Mouse (Mus musculus) G1E (cell line): ENCODE measurements around the gene Col4a2. TPM values are rescaled to one million over a fixed set of nuclear protein-coding genes. Genes with fewer than 3 reads are reported as not detected.

Experiments
- ATAC-seq: 2 replicates; pipeline ENCODE4 v1.8.0; 2016; ENCODE audit warnings: mild to moderate bottlenecking; ENCODE audit not compliant: insufficient number of reproducible peaks, poor library complexity, low FRiP score, severe bottlenecking; ENCODE audit errors: extremely low read depth
- DNase-seq: peaks from one replicate; pipeline ENCODE4 v3.0.0; 2012; ENCODE audit warnings: low spot score
- H3K27me3 ChIP-seq: 2 replicates; pipeline ENCODE4 v1.6.1; 2012; ENCODE audit warnings: mild to moderate bottlenecking, low read length, inconsistent platforms; ENCODE audit not compliant: insufficient read depth
- H3K36me3 ChIP-seq: replicated peaks from 2 replicates; pipeline ENCODE3; 2012; ENCODE audit warnings: mild to moderate bottlenecking, inconsistent platforms
- H3K4me1 ChIP-seq: 2 replicates; pipeline ENCODE4 v1.6.1; 2012; ENCODE audit warnings: low read depth, low read length, inconsistent platforms, mixed read lengths; ENCODE audit not compliant: insufficient read depth
- H3K4me3 ChIP-seq: 2 replicates; pipeline ENCODE4 v1.5.1; 2012; ENCODE audit warnings: low read depth, mild to moderate bottlenecking, inconsistent platforms, low read length, moderate library complexity, mixed read lengths
- H3K9me3 ChIP-seq: replicated peaks from 2 replicates; pipeline ENCODE4 v1.6.1; 2012; ENCODE audit warnings: inconsistent platforms
- CTCF ChIP-seq: IDR thresholded peaks from 2 replicates; pipeline ENCODE4 v1.5.1; 2012; ENCODE audit warnings: low read depth, low read length, inconsistent platforms, mixed read lengths
- GATA1 ChIP-seq: IDR thresholded peaks from 2 replicates; pipeline ENCODE4 v1.6.1; 2012; ENCODE audit warnings: borderline replicate concordance, low read length, inconsistent platforms, mixed read lengths
- GATA2 ChIP-seq: IDR thresholded peaks from 2 replicates; pipeline ENCODE4 v1.6.1; 2012; ENCODE audit warnings: low read depth, low read length, inconsistent platforms, borderline replicate concordance
- POLR2AphosphoS5 ChIP-seq: IDR thresholded peaks from 2 replicates; pipeline ENCODE4 v1.6.1; 2012; ENCODE audit warnings: low read depth, low read length, inconsistent platforms; ENCODE audit not compliant: insufficient replicate concordance
- TAL1 ChIP-seq: conservative IDR thresholded peaks from 2 replicates; pipeline ENCODE4 v1.6.1; 2012; ENCODE audit warnings: low read depth, low read length, inconsistent platforms, mixed read lengths
- polyA plus RNA-seq: library from polyadenylated mRNA; stranded (reverse); fragments of >175 nt; gene quantifications from 2 replicates; pipeline ENCODE4 v1.2.3, GENCODE M21; 2012
- total RNA-seq, 2 experiments: library from RNA; stranded (forward) in 1 of 2; stranded (reverse) in 1 of 2; fragments of 200-1000 nt in 1 of 2; fragments of >200 nt in 1 of 2; fragmentation: Nextera tagmentation in 1 of 2; gene quantifications; 2 replicates each; pipeline ENCODE4 v1.2.3; 2014 to 2017

Col4a2 gene
- total and polyA plus RNA-seq, 3 experiments: 0.05 TPM; not detected in 2

- no peak for TF ChIP-seq POLR2AphosphoS5
- TF ChIP-seq GATA2: no peak
- no peak for TF ChIP-seq TAL1
- TF ChIP-seq CTCF: no peak
- no peak for TF ChIP-seq GATA1
- DNase-seq (no peak), ATAC-seq (no peak)
- no peaks in the 10 kb centered on the region for H3K36me3 ChIP-seq
- H3K4me1 ChIP-seq: no peaks in the 10 kb centered on the region
- peaks cover 9% of the 10 kb centered on the region; the same call in 1 of the 2 replicates for H3K27me3 ChIP-seq
- H3K4me3 ChIP-seq: no peak overlapping the region
- H3K9me3 ChIP-seq: no peaks in the 10 kb centered on the region
Measured at GRCm38 (mm10) chr8:11315179-11315943, 2.8 kb downstream of the Col4a2 start.

GRCm38 (mm10) chr8:11316118-11316517 is 3.5 kb downstream of the Col4a2 start:
- no peaks in the 10 kb centered on the region for H3K4me1 ChIP-seq
- H3K36me3 ChIP-seq: no peaks in the 10 kb centered on the region
- H3K4me3 ChIP-seq: no peak overlapping the region
- DNase-seq: no peak
- no peak for ATAC-seq
- TF ChIP-seq POLR2AphosphoS5 (no peak), GATA1 (no peak), CTCF (no peak), GATA2 (no peak), TAL1 (no peak)
- peaks cover 11% of the 10 kb centered on the region for H3K27me3 ChIP-seq
- no peaks in the 10 kb centered on the region for H3K9me3 ChIP-seq

- DNase-seq (no peak), ATAC-seq (no peak)
- no peaks in the 10 kb centered on the region for H3K9me3 ChIP-seq
- H3K36me3 ChIP-seq: no peaks in the 10 kb centered on the region
- no peak overlapping the region for H3K4me3 ChIP-seq
- peaks cover 12% of the 10 kb centered on the region for H3K27me3 ChIP-seq
- no peaks in the 10 kb centered on the region for H3K4me1 ChIP-seq
- TF ChIP-seq TAL1: no peak
- TF ChIP-seq POLR2AphosphoS5: no peak
- no peak for TF ChIP-seq GATA1
- no peak for TF ChIP-seq GATA2
- TF ChIP-seq CTCF: no peak
Measured at GRCm38 (mm10) chr8:11319405-11319804, 6.8 kb downstream of the Col4a2 start.

- Histone ChIP-seq H3K4me3 (no peak overlapping the region), H3K27me3 (peaks cover 27% of the 10 kb centered on the region), H3K9me3 (no peaks in the 10 kb centered on the region), H3K4me1 (no peaks in the 10 kb centered on the region), H3K36me3 (no peaks in the 10 kb centered on the region)
- no peak for ATAC-seq
- DNase-seq: no peak
- no peak for TF ChIP-seq CTCF
- TF ChIP-seq POLR2AphosphoS5: no peak
- no peak for TF ChIP-seq TAL1
- TF ChIP-seq GATA2: no peak
- TF ChIP-seq GATA1: no peak
Measured at GRCm38 (mm10) chr8:11321841-11322240, 9.2 kb downstream of the Col4a2 start.

GRCm38 (mm10) chr8:11322724-11323585 is 10.3 kb downstream of the Col4a2 start:
- no peaks in the 10 kb centered on the region for H3K9me3 ChIP-seq
- H3K27me3 ChIP-seq: peaks cover 27% of the 10 kb centered on the region
- H3K4me1 ChIP-seq: no peaks in the 10 kb centered on the region
- H3K4me3 ChIP-seq: no peak overlapping the region
- ATAC-seq: no peak
- no peak for TF ChIP-seq GATA1
- TF ChIP-seq TAL1: no peak
- no peak for TF ChIP-seq CTCF
- TF ChIP-seq POLR2AphosphoS5: no peak
- no peak for TF ChIP-seq GATA2
- H3K36me3 ChIP-seq: no peaks in the 10 kb centered on the region
- DNase-seq: no peak

- Histone ChIP-seq H3K4me1 (no peaks in the 10 kb centered on the region), H3K4me3 (no peak overlapping the region), H3K36me3 (no peaks in the 10 kb centered on the region), H3K9me3 (no peaks in the 10 kb centered on the region), H3K27me3 (peaks cover 27% of the 10 kb centered on the region)
- TF ChIP-seq POLR2AphosphoS5 (no peak), GATA2 (no peak), GATA1 (no peak), CTCF (no peak), TAL1 (no peak)
- ATAC-seq (no peak), DNase-seq (no peak)
Measured at GRCm38 (mm10) chr8:11323681-11324080, 11.1 kb downstream of the Col4a2 start.
